Mouse (Mus musculus) thymus, postnatal 0 days (tissue): ENCODE data around the gene Gnmt. TPM values are rescaled to one million over a fixed set of nuclear protein-coding genes. Genes with fewer than 3 reads are reported as not detected.

Source experiments
- DNase-seq: peaks from one replicate; pipeline ENCODE4 v3.0.0-alpha.2; 2015; ENCODE audit warnings: low spot score
- polyA plus RNA-seq: library from polyadenylated mRNA; unstranded; fragments of >200 nt; fragmentation: Nextera tagmentation; extraction: Ambion mirVana; gene quantifications from 2 replicates; pipeline ENCODE4 v1.2.1, GENCODE M21; 2015

Gene Gnmt
- polyA plus RNA-seq, 1 experiment from 2014 or later, result 3.0 TPM

GRCm38 (mm10) chr17:46742986-46743385 lies 14.0 kb upstream of the Gnmt start:
- no peak for DNase-seq

DNA sequence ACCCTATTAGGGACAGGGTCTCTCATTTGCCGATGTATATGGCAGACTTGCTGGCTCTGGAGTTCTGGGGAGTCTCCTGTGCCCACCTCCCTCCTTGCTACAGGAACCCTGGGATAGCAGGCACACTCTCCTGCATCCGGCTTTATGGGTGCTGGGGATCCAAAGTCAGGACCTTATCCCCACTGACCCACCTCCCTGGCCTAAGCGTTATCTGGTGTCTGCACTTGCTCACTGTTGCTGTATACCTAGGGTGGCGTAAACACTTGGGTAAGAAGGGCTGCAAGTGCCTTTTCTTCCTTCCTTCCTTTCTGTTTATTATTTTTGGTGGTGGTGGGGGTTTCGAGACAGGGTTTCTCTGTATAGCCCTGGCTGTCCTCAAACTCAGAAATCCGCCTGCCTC lies 12.3 kb upstream of the Gnmt start:
- DNase-seq, result no peak

GRCm38 (mm10) chr17:46736160-46736559 lies 7.2 kb upstream of the Gnmt start:
- DNase-seq, result peak; percentile 57

DNA sequence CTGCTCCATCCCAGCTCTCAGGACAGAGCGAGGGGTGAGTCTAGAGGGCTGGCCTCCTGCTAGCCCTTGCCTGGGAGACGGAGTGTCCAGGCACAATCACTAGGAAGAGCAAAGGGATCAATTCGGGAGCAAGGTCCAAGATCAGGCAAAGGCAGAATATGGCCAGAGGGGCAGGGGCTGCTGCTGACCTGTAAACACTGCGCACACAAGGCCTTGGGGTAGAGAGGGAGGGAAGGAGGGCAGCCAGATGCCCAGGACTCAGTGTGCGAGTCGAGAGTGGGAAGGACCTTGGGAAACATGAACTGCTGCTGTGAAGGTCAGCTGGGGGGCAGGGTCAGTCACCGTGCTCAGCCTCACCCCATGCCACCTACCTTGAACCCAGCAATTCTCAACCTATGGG lies 6.3 kb upstream of the Gnmt start:
- DNase-seq, result no peak

GRCm38 (mm10) chr17:46734055-46734454 lies 5.1 kb upstream of the Gnmt start:
- no peak for DNase-seq

DNA sequence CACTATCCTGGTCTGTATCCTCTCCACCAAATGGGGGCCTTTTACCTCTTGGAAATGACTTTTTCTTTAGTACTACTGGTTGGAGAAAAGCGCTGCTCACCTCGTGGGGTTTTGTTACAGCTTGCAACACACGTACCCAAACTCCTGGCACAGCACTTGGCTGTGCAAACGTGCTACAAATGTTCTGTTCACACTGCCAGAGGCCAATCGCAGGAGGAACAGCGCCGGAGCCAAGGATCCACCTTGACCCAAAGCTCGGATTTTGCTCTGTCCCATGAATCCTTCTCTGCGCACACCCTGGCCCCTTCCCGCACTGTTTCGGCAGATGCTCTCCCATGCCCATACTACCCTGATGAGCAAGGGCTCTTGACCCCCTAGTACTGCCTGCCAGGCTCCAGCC lies 472 bp downstream of the Gnmt start:
- no peak for DNase-seq

- peak; percentile 28 for DNase-seq
These were observed 947 bp downstream of the Gnmt start for GRCm38 (mm10) chr17:46728021-46728420.

GRCm38 (mm10) chr17:46727271-46727670 lies 1.7 kb downstream of the Gnmt start:
- no peak for DNase-seq

DNA sequence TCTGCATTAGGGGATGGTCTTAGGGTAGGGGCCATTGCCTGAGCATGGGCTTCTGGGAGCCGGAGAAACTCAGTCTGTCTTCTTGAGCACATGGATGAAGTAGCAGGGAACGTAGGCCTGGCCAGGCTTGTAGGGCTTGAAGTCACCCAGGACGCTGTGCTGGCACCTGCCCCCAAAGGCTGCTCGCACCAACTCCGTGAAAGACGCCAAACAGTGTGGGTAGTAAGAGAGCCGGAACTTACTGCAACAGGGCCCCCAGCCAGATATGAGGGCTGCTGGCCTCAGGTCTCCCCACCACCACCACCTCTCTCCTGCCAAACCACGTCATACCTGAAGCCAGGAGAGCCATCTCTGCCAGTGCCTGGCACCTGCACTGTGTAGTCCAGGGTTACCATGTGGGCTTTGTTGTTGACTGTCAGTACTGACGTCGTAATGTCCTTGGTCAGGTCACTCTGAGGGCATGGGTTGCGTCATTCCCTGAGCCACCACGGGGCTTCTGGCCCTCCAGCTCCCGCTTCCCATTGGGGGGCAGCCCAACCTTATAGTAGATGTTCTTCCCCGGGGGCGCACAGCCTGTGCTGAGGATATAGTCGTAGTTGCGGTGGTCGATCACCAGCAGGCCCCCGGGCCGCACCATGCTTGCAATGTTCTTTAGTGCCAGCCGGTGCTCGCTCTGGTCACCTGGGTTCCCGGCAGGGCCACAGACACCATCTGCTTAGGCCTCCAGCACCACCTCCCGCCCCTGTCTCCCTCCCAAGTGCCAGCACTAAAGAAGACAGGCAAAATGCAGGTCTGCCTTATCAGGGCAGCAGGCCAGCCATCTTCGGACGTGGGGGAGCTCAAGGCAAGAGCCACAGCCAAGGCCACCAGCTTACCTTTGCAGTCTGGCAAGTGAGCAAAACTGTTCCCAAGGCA lies 3.0 kb downstream of the Gnmt start:
- no peak for DNase-seq

- peak; percentile 80 for DNase-seq
These were observed 3.7 kb downstream of the Gnmt start for GRCm38 (mm10) chr17:46725273-46725672.

DNA sequence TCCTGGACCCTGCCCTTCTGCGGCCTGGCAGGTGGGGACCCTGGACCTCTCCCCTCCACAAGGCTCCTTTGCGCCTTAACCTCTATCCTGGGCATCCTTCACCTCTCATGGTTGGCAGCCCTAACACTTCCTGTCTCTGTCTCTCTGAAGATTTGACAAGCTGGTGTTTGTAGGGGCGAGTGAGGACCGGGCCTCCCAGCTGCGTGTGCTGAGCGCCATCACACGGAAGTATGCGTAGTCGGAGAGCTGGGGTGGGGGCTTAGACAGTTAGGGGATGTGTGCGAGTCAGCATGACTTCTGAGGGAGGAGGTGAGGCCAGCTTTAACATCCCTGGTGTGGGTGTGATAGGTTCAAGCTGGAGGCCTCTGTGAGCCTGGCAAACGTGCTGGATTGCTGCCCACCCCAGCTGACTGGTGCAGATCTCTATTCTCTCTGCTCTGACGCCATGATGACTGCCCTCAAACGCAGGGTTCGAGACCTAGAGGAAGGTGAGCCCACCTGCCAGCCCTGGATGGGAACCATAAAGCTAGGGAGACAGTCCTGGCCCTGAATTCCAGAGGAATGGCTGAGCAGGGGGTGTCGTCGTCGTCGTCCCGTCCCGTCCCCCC lies 4.4 kb downstream of the Gnmt start:
- DNase-seq, result peak; percentile 53

GRCm38 (mm10) chr17:46721077-46721476 lies 7.9 kb downstream of the Gnmt start:
- no peak for DNase-seq

GRCm38 (mm10) chr17:46714756-46715481 lies 14.0 kb downstream of the Gnmt start:
- no peak for DNase-seq

DNA sequence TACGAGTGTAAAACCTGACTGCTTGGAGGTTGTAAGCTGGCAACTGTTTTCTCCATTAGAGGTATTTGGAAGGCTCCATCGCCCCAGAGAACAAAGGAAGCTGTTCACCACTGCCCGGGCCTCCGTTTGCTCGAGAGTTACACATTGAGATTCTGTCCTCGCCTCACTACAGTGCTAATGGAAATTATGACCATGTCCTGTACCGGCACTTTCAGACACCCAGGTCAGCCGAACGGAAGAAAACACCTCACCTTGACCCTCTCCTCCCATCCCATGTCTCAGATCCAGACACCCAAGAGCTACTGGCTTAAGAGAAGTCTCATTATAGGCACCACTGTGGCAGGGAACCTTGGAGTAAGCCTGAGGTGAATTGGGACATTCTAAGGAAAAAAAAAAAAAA lies 15.1 kb downstream of the Gnmt start:
- no peak for DNase-seq

GRCm38 (mm10) chr17:46712442-46712841 lies 16.5 kb downstream of the Gnmt start:
- DNase-seq, result peak; percentile 41

GRCm38 (mm10) chr17:46711612-46712271 lies 17.2 kb downstream of the Gnmt start:
- no peak for DNase-seq

DNA sequence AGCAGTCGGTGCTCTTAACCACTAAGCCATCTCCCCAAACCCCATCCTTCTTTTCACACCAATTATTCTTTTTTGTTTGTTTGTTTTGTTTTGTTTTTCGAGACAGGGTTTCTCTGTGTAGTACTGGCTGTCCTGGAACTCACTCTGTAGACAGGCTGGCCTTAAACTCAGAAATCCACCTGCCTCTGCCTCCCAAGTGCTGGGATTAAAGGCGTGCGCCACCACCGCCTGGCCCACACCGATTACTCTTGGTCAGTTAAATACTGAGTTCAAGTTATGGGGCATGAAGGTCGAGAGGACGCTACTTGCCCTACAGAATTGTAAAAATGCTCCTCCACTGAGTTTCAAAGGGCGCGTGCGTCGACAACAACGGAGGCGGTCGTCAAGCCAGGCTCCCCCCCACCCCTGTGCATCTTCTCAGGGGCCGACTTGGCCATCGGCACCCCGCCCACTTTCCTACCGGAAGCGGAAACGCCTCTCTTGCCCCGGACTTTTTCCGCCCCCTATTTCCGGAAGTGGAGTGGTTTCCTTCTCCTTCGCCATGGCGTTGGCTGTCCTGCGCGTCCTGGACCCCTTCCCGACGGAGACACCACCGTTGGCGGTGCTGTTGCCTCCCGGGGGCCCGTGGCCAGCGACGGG lies 17.9 kb downstream of the Gnmt start, which contains the start of gene Pex6:
Gene Pex6, plus strand, starts transcription at position 505 of the 639 bp plus-strand sequence.
- peak; percentile 94 for DNase-seq

DNA sequence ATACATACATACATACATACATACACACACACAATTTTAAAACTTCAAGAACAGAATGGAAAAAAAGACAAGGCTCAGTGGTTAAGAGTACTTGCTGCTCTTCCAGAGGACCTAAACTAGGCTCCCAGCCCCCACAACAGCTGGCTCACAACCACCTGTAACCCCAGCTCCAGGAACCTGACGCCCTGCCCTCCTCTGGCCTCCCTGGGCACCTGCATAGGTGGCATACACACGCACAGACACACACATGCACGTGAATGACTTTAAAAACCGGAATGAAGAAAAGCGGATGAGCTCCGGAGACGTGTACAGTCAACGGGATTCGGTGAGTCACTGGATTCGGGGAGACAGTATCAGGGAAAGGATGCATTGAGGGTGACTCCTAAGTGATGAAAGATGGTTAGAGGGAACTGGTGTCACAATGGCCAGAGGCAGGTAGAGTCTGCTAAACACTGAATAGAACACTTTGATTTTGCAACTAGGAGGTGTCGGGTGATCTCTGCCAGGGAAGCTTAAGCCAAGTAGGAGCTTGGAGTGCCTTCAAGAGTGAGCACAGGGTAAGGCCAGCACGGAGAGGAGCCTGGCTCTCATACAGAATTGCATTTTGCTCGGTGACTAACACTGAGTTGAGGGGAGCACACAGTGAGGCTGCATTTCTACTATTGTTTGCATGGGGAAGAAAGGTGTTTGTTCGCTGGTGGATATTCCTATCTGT lies 22.4 kb downstream of the Gnmt start:
- DNase-seq, result no peak

- DNase-seq, result peak; percentile 98
These were observed 23.8 kb downstream of the Gnmt start, which contains the start of gene Ppp2r5d for GRCm38 (mm10) chr17:46704887-46705835. Ppp2r5d (minus strand) TSS chr17:46705111.
